Mouse (Mus musculus) gastrocnemius, postnatal 36 days (tissue): Measurements from ENCODE around the gene 4931422A03Rik. TPM values are rescaled to one million over a fixed set of nuclear protein-coding genes. Genes with fewer than 3 reads are reported as not detected.
"Not testable (repeated sequence)": the region's sequence is repeated elsewhere in the genome, so short reads cannot be mapped to it uniquely, and the experiment has no call there.

Source experiments
- DNase-seq, 2 experiments: peaks; one replicate each; pipeline ENCODE4 v3.0.0; 2022
- intact Hi-C: fragments of 180-260 bp; cut with DNase I; formaldehyde crosslinking; loops from one replicate; pipeline ENCODE4 v1.15.1; 2025
- long read RNA-seq, 2 experiments: library from polyadenylated mRNA; stranded (forward); transcript quantifications; one replicate each; pipeline ENCODE4 v2.0.0; 2021
- total RNA-seq, 2 experiments: library from RNA; stranded (reverse); gene quantifications; 2 replicates each; pipeline ENCODE4 v1.2.3; 2021

4931422A03Rik gene
- not detected for total RNA-seq
- long read RNA-seq, experiment 1, partial matches to known transcripts, result 0 of 1 reads
- long read RNA-seq, experiment 1, other reads (novel, unspliced or antisense), result 1 of 1 reads
- long read RNA-seq, experiment 2, result 0 reads

GRCm38 (mm10) chr2:104028139-104028723 lies at the start of gene 4931422A03Rik:
TSS of gene 4931422A03Rik (minus strand) at chr2:104028361.
- intact Hi-C loops, result no loop called here
- DNase-seq, result peak in 1 of 2 experiments; percentile 8

DNA sequence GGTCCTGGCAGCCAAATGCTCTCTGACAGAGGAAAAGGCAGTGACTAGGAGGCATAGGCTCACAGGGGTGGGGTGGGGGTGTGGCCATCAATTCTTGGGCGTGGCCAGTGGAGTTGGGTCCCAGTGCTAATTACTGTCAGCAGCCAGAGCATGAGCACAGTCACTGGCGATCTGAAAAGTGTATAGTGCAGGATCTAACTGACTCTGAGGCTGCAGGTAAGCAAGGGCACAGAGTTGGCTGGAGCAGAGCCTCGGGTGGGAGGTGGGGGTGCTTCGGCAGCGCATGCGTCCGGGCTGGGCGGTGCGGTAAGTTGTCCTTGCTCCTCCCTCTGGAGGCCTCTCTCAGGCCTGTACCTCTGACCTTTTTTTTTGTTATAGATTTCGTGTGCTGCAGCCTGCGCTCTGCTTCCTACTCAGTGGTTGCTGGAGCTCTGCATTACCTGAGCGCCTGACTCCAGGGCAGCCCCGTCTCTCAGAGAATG lies 41.6 kb upstream of the 4931422A03Rik start, which contains the start of gene Cd59b:
TSS of gene Cd59b (plus strand) at position 146 of the 482 bp plus-strand sequence.
- DNase-seq, result peak; percentile 17 to 30
- intact Hi-C loops, result loop anchor here (2.0 kb wide), 1 partner anchor 23 kb away; no protein-coding TSS in a partner anchor

- intact Hi-C loops, result loop anchor here (2.0 kb wide), 1 partner anchor 24 kb away; no protein-coding TSS in a partner anchor
- DNase-seq, result not testable (repeated sequence)
These were observed 40.3 kb upstream of the 4931422A03Rik start, which contains the start of gene Gm10799 for GRCm38 (mm10) chr2:104068450-104068849. TSS of gene Gm10799 (minus strand) at chr2:104068550.

GRCm38 (mm10) chr2:104065526-104065925 lies 37.4 kb upstream of the 4931422A03Rik start, which contains the start of gene Gm10912:
TSS of gene Gm10912 (plus strand) at chr2:104065826.
- intact Hi-C loops, DNase-seq: not testable (repeated sequence)

- intact Hi-C loops, result no loop called here
- DNase-seq, result no peak
These were observed 36.0 kb upstream of the 4931422A03Rik start for GRCm38 (mm10) chr2:104064152-104064551.

DNA sequence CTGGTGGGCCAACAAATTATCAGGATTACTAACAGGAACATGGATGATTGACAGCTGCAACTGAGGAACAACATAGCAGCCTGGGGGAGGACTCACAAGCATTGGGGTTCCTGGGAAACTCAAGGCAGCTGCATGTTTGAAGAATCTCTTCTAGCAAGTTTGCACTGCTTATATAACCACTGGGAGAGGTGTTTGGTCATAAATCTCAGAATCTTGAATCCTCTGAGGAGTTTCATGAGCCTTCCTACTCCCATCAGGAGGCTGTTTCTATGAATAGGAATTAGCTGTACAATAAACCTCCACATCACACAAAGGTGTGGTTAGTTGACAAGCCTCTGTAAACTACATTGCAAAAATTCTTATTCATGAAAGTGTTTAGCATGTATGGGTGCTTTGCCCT lies 34.5 kb upstream of the 4931422A03Rik start:
- DNase-seq, result no peak
- intact Hi-C loops, result no loop called here

GRCm38 (mm10) chr2:104060996-104061395 lies 32.8 kb upstream of the 4931422A03Rik start:
- DNase-seq, result no peak
- intact Hi-C loops, result no loop called here

DNA sequence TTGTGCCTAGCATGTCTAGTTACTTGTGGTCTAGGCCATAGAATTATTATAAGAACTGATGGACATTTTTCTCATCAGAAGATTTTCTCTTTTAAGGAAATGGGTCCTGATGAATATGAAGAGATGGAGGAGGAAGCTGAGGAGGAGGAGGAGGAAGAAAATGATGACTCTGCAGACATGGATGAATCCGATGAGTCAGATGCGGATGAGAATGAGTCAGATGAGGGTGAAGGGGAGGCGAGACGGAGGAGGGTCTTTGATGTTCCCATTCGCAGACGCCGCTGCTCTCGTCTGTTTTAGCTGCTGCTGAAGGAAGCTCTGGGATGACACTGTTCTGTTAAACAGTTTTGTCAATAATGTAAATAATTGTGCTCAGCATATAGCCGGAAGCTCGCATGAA lies 31.6 kb upstream of the 4931422A03Rik start:
- no peak for DNase-seq
- intact Hi-C loops, result no loop called here

DNA sequence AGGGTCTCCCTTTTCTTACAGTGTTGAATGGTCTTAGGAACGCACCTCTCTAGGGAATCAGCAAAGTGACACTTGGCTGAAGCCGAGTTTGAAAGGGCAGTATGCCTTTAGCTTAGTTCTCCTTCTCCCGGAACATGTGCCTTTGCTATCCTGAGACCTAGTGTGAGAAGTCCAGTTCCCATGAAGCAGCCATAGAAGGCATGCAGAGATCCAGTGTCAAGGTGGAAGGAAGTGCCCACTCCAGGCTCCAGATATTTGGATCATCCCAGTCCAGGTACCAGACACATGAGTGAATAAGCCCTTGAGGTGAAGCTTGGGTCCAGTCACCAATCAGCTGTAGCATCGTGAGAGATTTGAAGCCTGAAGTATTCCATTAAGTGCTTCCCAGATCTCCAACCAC lies 30.8 kb upstream of the 4931422A03Rik start:
- DNase-seq, result no peak
- intact Hi-C loops, result no loop called here

- intact Hi-C loops, result no loop called here
- no peak for DNase-seq
These were observed 30.2 kb upstream of the 4931422A03Rik start for GRCm38 (mm10) chr2:104058381-104058780.

- intact Hi-C loops, result no loop called here
- DNase-seq, result peak in 1 of 2 experiments; percentile 20
These were observed 16.4 kb upstream of the 4931422A03Rik start for GRCm38 (mm10) chr2:104044479-104045080.

DNA sequence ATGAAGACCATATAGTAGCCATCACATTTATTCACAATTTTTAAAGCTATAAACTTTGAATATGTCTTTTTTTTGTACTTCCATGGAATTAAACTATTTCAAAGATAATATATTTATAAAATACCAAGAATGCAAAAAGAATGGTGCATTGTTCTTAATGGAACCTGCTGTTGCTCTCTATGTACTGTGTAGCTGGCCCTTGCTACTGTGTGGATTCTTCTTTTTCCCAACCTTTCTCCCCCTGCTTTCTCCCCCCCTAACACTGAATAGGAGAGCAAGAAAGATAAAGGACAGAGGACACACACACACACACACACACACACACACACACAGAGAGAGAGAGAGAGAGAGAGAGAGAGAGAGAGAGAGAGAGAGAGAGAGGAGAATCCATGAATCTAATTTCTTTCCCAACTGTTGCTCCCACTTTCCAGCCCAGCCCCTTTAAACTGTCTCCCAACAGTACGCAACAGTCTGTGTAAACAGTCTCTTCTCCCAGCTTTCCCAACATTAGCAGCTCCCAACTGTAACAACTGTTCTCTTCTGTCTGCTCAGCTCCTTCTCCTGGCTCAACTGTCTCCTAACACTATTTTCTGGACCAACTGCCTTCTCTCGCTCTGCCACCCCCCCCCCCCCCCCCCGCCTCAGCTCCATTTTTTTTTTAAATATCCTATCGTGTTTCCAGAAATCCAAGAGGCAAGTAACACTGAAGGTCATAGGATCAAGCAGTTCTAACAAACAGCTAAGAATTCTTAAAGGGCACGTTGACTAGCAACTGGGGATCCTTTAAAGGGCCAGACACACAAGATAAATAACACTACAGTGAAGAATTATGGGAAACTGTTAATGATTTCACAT lies 15.7 kb upstream of the 4931422A03Rik start:
- intact Hi-C loops, result no loop called here
- no peak for DNase-seq

- no peak for DNase-seq
- intact Hi-C loops, result no loop called here
These were observed 14.6 kb upstream of the 4931422A03Rik start for GRCm38 (mm10) chr2:104042766-104043165.

DNA sequence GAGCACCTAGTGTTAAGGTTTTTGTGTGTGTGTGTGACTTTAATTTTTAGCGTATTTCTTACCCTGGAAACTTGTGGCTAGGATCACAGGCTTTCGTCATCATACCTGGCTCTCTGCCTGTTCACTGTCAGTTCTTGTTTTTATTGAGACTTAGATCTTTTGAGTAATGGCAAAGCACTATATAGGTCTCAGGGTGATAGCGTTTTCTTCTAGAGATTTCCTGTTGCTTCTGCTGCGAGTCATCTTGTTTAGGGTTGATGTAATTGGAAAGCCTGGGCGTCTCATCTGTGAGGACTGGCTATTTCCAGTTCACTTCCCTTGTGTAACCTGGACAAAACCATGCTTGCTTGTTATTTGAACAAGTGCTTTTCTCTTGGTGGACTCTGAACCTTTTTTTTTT lies 13.5 kb upstream of the 4931422A03Rik start:
- no peak for DNase-seq
- intact Hi-C loops, result no loop called here

DNA sequence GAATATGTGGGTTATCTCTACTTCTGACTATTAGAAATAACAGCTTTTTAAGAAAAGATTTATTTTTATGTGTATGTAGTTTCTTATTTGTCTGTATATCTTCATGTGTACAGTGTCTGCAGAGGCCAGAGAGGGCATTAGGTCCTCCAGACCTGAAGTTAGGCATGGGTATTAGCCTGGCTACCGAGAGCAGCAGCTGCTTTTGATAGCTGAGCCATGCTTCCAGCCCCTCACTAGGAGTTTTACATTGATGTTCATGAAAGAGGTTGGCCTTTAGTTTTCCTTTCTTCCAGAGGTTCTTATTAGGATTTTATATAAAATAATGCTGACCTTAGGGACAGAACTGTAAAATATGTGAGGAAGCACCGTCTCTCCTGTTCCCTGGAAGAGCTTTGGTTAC lies 10.1 kb upstream of the 4931422A03Rik start:
- intact Hi-C loops, result loop anchor here (10.0 kb wide), 3 partner anchors 87 to 547 kb away; partner anchors contain the start of gene A930018P22Rik

DNA sequence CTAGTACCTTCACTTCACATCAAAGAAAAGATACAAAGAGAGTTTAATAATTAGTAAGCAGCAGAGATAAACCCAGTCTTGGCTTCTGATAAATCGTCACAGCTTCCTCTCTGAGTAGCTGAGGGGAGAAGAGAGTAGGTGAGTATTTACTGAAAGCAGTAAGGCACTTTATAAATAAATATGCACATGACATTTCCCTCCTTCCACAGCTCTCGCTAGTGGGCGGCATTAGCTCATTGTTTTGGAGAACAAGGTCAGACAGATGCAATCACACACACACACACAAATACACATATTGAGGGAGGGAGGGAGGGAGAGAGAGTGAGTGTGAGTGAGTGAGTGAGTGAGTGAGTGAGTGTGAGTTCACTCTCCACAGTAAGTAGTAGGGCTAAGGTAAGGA lies 8.2 kb upstream of the 4931422A03Rik start:
- intact Hi-C loops, result loop anchor here (10.0 kb wide), 3 partner anchors 88 to 548 kb away; partner anchors contain the start of gene A930018P22Rik
- no peak for DNase-seq

More for the DNA sequence above, 10.1 kb upstream of the 4931422A03Rik start:
- no peak for DNase-seq

- peak in 1 of 2 experiments; percentile 13 for DNase-seq
- intact Hi-C loops, result loop anchor here (10.0 kb wide), 3 partner anchors 89 to 549 kb away; partner anchors contain the start of gene A930018P22Rik
These were observed 7.4 kb upstream of the 4931422A03Rik start for GRCm38 (mm10) chr2:104035595-104035994.

- intact Hi-C loops, result loop anchor here (10.0 kb wide), 3 partner anchors 90 to 550 kb away; partner anchors contain the start of gene A930018P22Rik
- DNase-seq, result peak; percentile 30 to 31
These were observed 6.8 kb upstream of the 4931422A03Rik start for GRCm38 (mm10) chr2:104034832-104035472.

DNA sequence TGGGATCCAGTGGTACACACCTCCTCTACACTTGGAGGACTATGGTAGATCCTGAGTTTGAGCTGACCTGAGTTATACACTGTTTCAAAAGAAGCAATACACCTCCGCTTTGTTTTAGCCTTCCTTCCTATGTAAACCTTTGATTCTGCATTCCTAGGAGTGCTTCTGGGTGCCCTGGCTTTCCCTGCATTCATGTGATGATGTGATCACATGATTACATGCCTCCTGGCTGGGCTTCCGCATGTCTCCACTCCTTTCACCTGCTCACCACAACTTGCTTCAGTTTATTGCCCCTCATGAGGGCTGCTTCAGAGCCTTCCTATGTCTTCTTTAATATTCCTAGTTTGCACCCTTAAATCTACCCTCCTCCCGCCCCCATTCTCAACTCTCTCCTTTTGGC lies 3.9 kb upstream of the 4931422A03Rik start:
- DNase-seq, result no peak
- intact Hi-C loops, result loop anchor here (10.0 kb wide), 3 partner anchors 93 to 553 kb away; partner anchors contain the start of gene A930018P22Rik
